In genomic region chr13:103646035-103646434, GRCm38 (mm10) we compare ENCODE assay signal across 10 mouse cellular contexts.
DNase-seq lines count a peak whose midpoint lies in the region; ATAC-seq and TF ChIP-seq lines count a peak whose summit lies in the region.
"Had no signal": no experiment of that assay in that cellular context is flagged by ENCODE, and none has a peak within 500 bp of the region (broad histone marks: within the 10 kb centered on the region; RNA-seq: fewer than 3 reads in every experiment).

No protein-coding gene starts in this region.

- TF ChIP-seq EP300 in MEL (IDR thresholded peaks at IDR 0.05; ENCODE audit: low read depth in 1 of 2, low read length in 2 of 2), result no peak

- WGBS in cerebellum, adult 2 months, result 34% methylated on average over 4 of the region's 4 CpGs

- peak; percentile 24 for TF ChIP-seq RAD21 in MEL (IDR thresholded peaks at IDR 0.05; ENCODE audit: low read depth, low read length)

- no peak overlapping the region for H3K9ac ChIP-seq in MEL (ENCODE audit: control insufficient read depth, low read depth, low read length, poor library complexity, severe bottlenecking)
- H3K9ac ChIP-seq: heart, embryonic 15.5 days had no signal

- ATAC-seq in cerebellum, adult (ENCODE audit: insufficient number of reproducible peaks, low FRiP score, low TSS enrichment), result no peak; the same call in 1 of the 2 replicates

- H3K9me3 ChIP-seq in MEL (replicated peaks; ENCODE audit: insufficient read depth, low read length), result no peaks in the 10 kb centered on the region
- H3K9me3 ChIP-seq: heart, embryonic 15.5 days had no signal

- H3K36me3 ChIP-seq in MEL (ENCODE audit: control insufficient read depth in 1 of 2, insufficient read depth in 2 of 2, low read length in 2 of 2), result no peaks in the 10 kb centered on the region
- H3K36me3 ChIP-seq: heart, embryonic 15.5 days had no signal

- H3K27me3 ChIP-seq in cerebellum, adult 2 months (ENCODE audit: control insufficient read depth, insufficient read depth, low read length), result no peaks in the 10 kb centered on the region
- no peaks in the 10 kb centered on the region; a peak in 1 of 4 replicates for H3K27me3 ChIP-seq in MEL (ENCODE audit: control insufficient read depth in 1 of 2, insufficient read depth in 2 of 2, low read length in 2 of 2)
- H3K27me3 ChIP-seq: heart, embryonic 15.5 days had no signal

- DNase-seq in cerebellum, adult 2 months, result no peak
- peak; percentile 12 to 16 for DNase-seq in left cerebral cortex, postnatal 25 days (ENCODE audit: low spot score in 2 of 2)
- DNase-seq in left cerebral cortex, postnatal 36 days (ENCODE audit: low spot score in 2 of 2), result no peak
- peak; percentile 55 for DNase-seq in MEL (ENCODE audit: low read depth, low spot score)
- DNase-seq in kidney, postnatal 36 days, result peak; percentile 20 to 55
- DNase-seq in ovary, postnatal 10 days (ENCODE audit: low spot score), result no peak
- DNase-seq in ovary, postnatal 14 days (ENCODE audit: low spot score), result no peak

- no peaks in the 10 kb centered on the region for H3K79me2 ChIP-seq in MEL (ENCODE audit: control insufficient read depth, insufficient read depth, low read length, poor library complexity)

- intact Hi-C loops in left cerebral cortex, postnatal 25 days (cut with DNase I), result no loop called here
- intact Hi-C loops in left cerebral cortex, postnatal 36 days (cut with DNase I), result loop anchor here (10.0 kb wide), 1 partner anchor 311 kb away; the partner anchor contains the start of gene Mast4

- TF ChIP-seq CTCF in cerebellum, adult 2 months (IDR thresholded peaks at IDR 0.05; ENCODE audit: borderline replicate concordance, insufficient read depth, low read depth, low read length), result peak; percentile 54
- TF ChIP-seq CTCF in MEL (IDR thresholded peaks at IDR 0.05 in 2 of 3, conservative IDR thresholded peaks at IDR 0.05 in 1 of 3; ENCODE audit: control insufficient read depth in 1 of 3, insufficient read depth in 1 of 3, low read depth in 2 of 3, low read length in 3 of 3, poor library complexity in 1 of 3, severe bottlenecking in 1 of 3), result peak; percentile 74 to 88 (median 77)

- no peak overlapping the region for H3K4me3 ChIP-seq in cerebellum, adult 2 months (replicated peaks; ENCODE audit: insufficient read depth, low read depth, low read length)
- H3K4me3 ChIP-seq in MEL (ENCODE audit: control insufficient read depth in 1 of 2, insufficient read depth in 1 of 2, low read depth in 2 of 2, low read length in 2 of 2), result no peak overlapping the region
- H3K4me3 ChIP-seq: heart, embryonic 15.5 days had no signal

- no peak for TF ChIP-seq POLR2A in cerebellum, adult 2 months (IDR thresholded peaks at IDR 0.05; ENCODE audit: borderline replicate concordance, insufficient read depth, low read length)
- no peak for TF ChIP-seq POLR2A in MEL (IDR thresholded peaks at IDR 0.05; ENCODE audit: control insufficient read depth in 1 of 2, insufficient read depth in 1 of 2, low read depth in 1 of 2, low read length in 2 of 2, poor library complexity in 1 of 2)

- H3K4me1 ChIP-seq in cerebellum, adult 2 months (ENCODE audit: control insufficient read depth, insufficient read depth, low read length), result no peaks in the 10 kb centered on the region
- H3K4me1 ChIP-seq in MEL (ENCODE audit: control insufficient read depth in 1 of 2, insufficient read depth in 2 of 2, low read length in 2 of 2), result no peaks in the 10 kb centered on the region
- H3K4me1 ChIP-seq: heart, embryonic 15.5 days had no signal

- no peak overlapping the region for H3K27ac ChIP-seq in cerebellum, adult 2 months (ENCODE audit: insufficient read depth, low read length)
- H3K27ac ChIP-seq in MEL (ENCODE audit: control insufficient read depth, low read depth, low read length), result no peak overlapping the region
- H3K27ac ChIP-seq: heart, embryonic 15.5 days; macrophage had no signal

TF ChIP-seq in MEL, 35 proteins besides CTCF, POLR2A, EP300 and RAD21:
- TF ChIP-seq USF2 (IDR thresholded peaks at IDR 0.05; ENCODE audit: borderline replicate concordance in 1 of 2, insufficient read depth in 1 of 2, low read depth in 1 of 2, low read length in 2 of 2) (no peak), MEF2A (IDR thresholded peaks at IDR 0.05; ENCODE audit: extremely low read depth, insufficient replicate concordance, low read depth, low read length, poor library complexity, severe bottlenecking) (no peak), CHD2 (IDR thresholded peaks at IDR 0.05; ENCODE audit: low read length) (no peak), ZNF384 (IDR thresholded peaks at IDR 0.05; ENCODE audit: low read depth, low read length) (no peak), SMC3 (IDR thresholded peaks at IDR 0.05; ENCODE audit: low read depth, low read length) (peak; percentile 52), JUND (IDR thresholded peaks at IDR 0.05; ENCODE audit: low read depth, low read length) (no peak)

Comparison
In these comparisons a context has a peak if more than half of its experiments do, and no peak if none do; other contexts are left out.
1. DNase-seq: peak in left cerebral cortex, postnatal 25 days (2 of 2), MEL (single experiment) and kidney, postnatal 36 days (2 of 2); none in cerebellum, adult 2 months (0 of 2), left cerebral cortex, postnatal 36 days (0 of 2), ovary, postnatal 10 days (single experiment) and ovary, postnatal 14 days (single experiment).